Mouse (Mus musculus): ENCODE measurements at regions not wholly inside any gene's neighbourhood (a gene's known extent, or its start where the extent isn't known, plus 50 kb on each side); places are given as distances from the start of the nearest gene placed in this dataset.

- TF ChIP-seq CTCF (conservative IDR thresholded peaks at IDR 0.05; ENCODE audit: insufficient read depth, insufficient read length, low read depth, low read length) (no peak), POLR2A (IDR thresholded peaks at IDR 0.05; ENCODE audit: low read depth, low read length) (no peak)
Observed at GRCm38 (mm10) chr3:117112304-117112703, 143.5 kb upstream of the Palmd start.

All from kidney, adult 2 months (tissue).